Mouse (Mus musculus): Measurements from ENCODE around the gene Nrg3. TPM values are rescaled to one million over a fixed set of nuclear protein-coding genes. Genes with fewer than 3 reads are reported as not detected.

Gene Nrg3
- polyA plus RNA-seq, 1 experiment, result not detected

DNA sequence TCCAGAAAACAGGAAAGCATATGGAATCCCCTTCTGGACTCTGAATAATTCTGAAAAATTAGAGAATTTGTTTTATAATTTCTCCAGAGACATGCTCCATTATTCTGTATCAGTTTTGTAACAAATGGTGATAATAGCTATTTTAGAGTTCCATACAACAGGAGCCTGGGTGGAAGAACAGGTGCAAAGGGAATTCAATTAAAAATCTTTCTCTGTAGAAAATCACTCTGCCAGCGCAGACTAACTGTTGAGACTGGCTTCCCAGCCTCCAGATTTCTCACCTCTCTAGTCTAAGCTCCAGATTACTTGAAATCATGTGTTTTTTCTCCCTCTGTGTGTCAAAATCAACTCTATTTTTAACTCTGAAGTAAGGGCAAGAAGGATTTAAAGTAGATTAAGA, 625.8 kb downstream of the Nrg3 start:
- no peak for TF ChIP-seq GATA1 (IDR thresholded peaks at IDR 0.05; ENCODE audit: low read length)

DNA sequence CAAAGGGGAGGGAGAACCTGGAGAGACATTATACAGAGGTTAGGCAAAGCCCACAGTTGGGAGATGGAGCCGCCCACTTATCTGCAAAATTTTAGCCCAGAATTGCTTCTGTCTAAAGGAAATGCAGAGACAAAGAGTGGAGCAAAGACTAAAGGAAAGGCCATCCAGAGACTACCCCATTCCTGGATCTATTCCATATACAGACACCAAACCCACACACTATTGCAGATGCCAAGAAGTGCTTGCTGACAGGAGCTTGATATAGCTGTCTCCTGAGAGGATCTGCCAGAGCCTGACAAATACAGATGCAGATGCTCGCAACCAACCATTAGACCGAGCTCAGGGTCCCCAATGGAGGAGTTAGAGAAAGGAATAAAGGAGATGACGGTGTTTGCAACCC, 637.9 kb downstream of the Nrg3 start:
- TF ChIP-seq GATA1 (IDR thresholded peaks at IDR 0.05; ENCODE audit: low read length), result no peak

DNA sequence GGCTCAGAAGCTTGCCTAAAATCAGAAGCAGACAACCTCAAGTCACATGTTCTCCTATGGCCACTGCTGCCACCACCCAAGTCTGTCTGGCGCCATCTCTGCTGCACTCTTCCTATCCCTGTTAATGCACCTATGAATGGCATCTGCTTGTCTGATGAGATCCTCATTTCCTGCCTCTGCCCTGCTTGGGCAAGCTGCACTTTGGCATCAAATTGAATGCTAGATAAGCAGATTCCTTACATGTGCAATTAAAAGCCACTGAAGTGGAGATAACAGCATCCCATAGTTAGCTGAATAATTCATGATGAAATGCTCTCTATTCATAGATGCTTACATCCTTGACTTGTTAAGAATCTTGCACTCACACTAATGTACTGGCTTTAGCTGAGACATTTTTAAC, 648.0 kb downstream of the Nrg3 start:
- TF ChIP-seq GATA1 (IDR thresholded peaks at IDR 0.05; ENCODE audit: low read length), result no peak

DNA sequence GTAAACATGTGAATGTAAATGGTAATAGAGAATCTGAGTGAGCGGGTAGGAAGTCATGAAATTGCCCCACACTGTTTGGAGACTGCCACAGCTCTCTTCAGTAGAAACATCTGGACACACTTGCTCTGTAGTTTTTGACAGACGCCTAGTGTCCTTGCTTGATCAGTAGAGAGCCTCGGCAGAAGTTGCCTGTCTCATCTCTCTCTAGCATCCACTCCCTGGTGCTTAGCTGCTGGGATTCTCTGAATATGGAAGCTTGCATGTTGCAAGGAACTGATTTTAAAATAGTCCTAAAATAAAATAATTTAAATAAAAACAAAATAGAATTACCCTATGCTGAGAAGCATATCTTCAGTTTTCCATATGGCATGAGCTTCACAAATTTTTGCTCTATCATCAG, 675.9 kb downstream of the Nrg3 start:
- no peak for TF ChIP-seq GATA1 (IDR thresholded peaks at IDR 0.05; ENCODE audit: low read length)

DNA sequence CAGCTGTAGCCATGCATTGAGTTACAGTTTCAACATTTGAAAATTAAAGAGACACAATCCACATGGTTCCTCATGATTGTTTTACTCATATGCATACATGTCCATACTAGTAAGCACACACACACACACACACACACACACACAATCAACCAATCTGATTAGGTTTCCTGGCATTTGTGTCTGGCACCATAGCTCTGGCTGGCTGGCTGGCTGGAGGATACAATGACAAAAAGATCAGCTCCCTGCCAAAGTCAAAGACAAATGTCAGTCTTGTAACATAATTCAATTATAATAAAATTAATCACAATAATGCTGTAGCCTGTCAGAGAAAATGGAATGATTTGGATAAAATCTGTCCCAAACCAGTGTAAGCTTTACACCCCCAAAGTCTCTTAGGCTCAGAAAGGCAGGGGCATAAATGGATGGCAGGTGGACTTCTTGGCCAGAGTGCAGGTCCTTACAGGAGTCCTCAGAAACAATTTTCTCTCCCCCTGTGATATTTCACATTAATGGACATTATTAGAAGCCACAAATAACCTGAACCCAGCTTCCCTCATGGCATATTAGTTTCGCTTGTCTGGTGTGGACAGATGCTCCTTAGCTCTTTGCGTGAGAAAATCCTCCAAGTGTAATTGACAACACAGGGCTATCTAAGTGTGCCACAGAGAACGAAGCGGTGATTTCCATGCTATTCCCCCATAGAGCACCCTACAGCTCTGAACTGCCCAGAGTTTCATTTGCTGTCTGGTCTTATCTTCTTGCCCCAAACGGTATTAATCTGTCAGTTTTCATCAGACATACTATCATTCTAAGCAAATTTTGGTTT, 697.4 kb downstream of the Nrg3 start:
- no peak for TF ChIP-seq GATA1 (IDR thresholded peaks at IDR 0.05; ENCODE audit: low read length)

DNA sequence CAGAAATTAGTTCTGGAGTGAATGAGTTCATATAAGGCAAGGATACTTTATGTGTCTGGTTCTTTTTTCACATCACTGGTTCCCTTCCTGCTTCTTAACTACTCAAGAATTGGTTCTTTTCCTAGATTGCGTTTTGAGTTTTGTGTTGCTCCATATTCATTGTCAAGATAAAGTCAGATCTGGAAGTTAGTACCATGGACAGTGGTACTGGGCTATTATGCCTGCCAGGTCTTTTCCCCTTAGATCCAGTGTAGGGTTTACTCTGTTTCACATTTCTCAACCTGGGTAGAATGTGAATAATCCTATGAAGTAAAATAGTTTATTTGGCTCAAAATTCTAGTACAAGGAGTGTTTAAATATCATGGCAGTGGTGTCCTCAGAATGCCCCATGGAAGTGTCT, 698.1 kb downstream of the Nrg3 start:
- no peak for TF ChIP-seq GATA1 (IDR thresholded peaks at IDR 0.05; ENCODE audit: low read length)

DNA sequence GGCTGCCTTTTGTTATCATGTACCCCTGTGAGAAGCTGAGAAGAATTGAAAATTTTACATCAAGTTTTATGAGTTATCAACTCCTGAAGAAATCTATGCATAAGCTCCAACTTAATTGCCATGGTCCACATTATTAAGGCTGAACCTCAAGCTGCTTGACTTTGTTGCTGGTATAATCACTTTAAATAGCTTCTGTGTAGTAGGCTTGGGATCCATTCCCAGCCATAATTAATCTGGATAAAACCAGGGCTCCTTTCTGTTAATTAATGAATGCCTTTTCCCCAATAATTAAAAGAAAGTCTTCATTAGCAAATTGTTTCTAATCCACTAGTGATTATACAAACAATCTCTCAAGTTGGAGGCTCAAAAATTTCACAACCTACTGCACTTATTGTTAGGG, 742.4 kb downstream of the Nrg3 start:
- no peak for TF ChIP-seq GATA1 (IDR thresholded peaks at IDR 0.05; ENCODE audit: low read length)

DNA sequence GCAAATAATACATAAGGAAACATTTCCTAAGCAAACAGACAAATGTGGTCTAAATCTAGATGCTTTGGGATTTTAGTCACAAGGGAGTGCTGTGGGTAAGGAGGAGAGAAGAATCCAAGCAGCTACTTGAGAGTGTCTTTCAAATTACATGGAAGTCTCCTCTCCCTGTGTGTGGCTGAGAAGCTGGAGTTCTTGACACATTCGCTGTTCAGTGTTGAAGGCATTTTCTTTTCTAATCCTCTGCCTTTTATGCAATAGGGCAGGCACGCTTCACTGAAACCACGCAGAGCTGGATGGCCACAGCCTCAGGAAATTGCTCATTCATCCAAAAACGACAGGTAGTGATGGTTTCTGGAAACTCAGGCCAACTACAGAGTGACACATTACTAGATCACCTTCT, 769.0 kb downstream of the Nrg3 start:
- TF ChIP-seq GATA1 (IDR thresholded peaks at IDR 0.05; ENCODE audit: low read length), result no peak

DNA sequence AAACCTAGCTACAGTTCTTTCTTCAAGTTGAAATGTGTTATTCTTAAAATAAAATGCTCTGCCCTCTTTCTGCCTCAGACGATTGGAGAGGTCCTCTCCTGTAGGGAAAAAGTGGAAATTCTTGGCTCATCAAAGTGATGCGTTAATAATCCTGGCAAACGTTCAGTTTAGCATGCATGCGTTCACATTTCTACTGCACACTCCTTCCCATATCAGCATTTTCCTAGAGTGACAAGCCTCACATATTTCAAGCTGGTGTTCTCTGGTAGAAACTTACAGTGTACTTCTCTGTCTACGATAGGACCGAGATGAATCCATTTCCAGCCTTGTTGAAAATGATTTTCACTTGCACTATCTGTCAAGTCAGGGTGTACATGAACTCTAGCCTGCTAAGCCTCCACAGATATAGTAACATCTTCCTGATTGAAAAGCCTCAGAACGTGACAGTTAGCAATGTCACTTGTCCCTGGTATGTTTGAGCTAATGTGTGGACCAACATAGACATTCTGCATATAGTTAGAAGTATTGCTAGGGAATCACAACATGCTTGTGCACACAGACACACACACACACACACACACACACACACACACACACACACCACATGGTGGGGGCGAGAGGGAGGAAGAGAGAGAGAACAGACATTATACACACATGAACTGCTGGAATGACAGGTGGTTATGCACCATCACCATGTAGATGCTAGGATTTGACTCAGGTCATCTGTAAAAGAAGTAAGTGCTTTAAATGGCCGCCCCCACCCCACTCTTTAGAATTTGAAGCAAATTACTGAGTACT, 770.1 kb downstream of the Nrg3 start:
- no peak for TF ChIP-seq GATA1 (IDR thresholded peaks at IDR 0.05; ENCODE audit: low read length)

DNA sequence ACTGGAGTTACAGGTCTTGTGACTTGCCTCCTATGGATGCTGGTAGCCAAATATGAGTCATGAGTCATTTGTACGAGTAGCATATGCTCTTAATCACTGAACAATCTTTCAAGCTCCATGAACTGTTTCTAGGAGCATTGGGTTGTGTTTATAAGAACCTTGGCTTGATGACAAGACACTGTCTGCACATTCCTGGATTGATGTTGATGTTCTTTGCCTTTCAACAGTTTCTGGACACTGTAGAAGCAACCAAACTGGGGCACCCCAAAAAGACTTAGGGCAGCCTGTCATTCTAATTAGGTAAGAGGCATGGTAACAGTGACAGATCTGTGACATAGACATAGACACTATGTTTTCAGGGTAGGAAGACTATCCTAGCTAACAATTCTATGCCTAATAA, 771.5 kb downstream of the Nrg3 start:
- no peak for TF ChIP-seq GATA1 (IDR thresholded peaks at IDR 0.05; ENCODE audit: low read length)

DNA sequence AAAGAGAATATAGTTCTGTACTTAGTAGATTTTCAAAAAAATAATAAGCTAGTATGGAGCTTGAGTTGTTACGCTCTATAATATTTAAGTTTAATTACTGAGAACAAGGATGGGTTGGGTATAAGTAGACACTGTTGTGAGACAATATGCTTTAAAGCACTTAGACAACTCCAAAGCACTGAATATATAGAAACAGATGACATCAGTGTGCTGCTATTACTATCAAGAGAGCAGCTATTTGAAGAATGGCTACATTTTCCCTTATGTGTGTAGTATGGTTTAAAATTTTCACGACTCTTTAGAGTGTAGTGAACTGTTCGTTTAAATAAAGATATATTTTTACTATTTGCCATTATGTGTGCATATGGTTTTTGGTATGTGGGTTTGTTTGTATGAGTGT, 771.9 kb downstream of the Nrg3 start:
- TF ChIP-seq GATA1 (IDR thresholded peaks at IDR 0.05; ENCODE audit: low read length), result no peak

DNA sequence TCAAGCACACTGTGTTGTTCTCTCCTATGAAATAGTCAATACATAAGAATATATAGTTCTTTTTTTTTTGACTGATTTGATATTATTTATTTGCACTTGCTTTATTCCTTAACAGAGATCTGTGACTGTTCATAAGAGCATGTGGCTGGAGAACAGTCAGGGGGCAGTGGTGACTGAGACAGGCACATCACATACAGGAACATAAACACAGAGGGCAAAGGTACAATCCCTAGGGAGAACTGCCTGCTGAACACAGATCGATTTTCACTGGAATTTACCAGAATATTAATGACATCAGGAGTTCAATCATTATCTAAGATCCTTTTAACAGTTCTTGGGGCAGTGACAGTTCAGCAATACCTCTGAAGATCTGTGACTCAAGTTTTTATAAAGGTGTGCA, 812.9 kb downstream of the Nrg3 start:
- TF ChIP-seq GATA1 (IDR thresholded peaks at IDR 0.05; ENCODE audit: low read length), result no peak

DNA sequence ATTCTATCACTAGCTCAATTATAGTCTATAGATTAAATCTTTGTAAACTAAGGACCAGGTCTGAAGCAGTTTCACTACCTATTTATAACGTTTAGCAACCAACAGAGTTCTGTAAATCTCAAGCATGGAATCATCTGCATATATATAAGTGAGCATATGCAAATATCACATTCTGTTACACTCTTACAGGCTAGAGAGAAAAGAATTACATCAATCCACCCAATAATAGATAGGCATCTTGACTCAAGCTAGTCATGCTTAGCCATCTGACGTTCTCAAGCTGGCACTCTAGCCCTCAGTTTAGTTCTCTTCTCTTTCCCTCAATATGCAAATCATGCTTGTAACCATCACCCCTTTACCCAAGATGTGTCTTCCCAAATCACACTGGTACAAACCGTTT, 835.8 kb downstream of the Nrg3 start:
- TF ChIP-seq GATA1 (IDR thresholded peaks at IDR 0.05; ENCODE audit: low read length), result no peak

DNA sequence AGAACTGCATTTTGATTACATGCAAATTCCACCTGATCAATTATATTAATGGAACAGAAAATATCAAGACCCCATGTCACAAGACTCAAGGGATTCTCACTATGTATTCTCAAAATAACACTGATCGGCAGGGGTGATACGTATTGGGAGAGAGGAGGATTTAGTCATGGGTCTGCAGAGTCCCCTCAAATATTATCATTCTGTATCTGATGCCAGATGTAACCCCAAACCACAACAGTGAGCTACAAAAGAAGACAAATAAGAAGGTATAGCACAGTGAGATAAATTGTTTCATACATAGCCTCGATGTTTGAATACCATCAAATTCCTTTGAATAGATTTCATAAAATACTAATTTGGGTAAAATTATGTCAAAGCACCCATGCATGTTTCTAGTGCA, 842.8 kb downstream of the Nrg3 start:
- peak; percentile 15 for TF ChIP-seq GATA1 (IDR thresholded peaks at IDR 0.05; ENCODE audit: low read length)

DNA sequence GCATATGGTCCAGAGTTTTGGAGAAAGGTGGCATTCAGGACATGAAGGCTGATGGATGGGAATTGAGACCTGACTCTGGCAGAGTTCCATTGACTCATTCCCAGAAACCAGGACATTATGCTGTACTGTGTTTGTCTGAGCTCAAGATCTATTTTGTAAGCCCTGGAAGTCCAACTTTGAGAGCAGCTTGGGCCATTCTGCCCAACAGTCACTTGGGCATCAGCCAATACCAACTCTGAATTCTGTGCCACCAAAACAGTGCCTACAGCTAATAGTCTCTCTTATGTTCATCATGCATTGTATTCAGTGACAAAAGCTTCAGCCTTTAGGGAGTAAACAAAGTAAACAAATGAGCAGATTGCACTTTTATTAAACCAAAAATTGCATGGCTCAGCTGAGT, 843.2 kb downstream of the Nrg3 start:
- TF ChIP-seq GATA1 (IDR thresholded peaks at IDR 0.05; ENCODE audit: low read length), result no peak

DNA sequence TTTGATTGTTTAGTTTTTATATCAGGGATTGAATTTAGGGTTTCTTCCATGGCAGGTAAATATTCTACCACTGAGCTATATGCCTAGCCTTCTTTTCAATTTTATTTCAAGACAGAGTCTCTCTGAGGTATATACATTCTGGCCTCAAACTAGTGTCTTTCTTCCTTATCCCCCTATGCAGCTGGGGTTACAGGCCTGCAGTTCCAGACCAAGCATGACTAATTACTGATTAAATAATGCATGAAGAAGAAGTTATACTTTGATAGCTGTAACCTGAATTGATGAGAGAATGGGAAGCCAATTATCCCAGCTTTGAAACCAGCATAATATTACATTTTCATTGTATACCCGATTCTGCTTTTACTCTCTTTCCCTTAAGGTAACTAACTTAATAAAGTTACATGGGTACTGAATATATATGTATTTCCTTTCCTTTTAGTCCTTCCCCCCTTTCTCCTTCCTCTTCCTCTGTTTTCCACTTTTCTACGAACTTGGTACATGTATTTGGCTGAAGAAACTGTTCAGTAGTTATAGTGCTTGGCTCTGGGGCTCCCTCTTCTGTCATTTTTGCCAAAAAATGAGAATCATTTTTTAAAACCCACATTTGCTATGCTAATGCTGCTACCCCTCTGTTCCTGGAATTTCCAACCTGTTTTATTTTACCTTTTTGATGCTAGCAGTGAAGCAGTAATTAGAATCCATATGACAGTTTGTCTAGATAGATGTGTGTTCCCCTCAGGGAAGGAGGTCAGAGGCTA, 843.8 kb downstream of the Nrg3 start:
- no peak for TF ChIP-seq GATA1 (IDR thresholded peaks at IDR 0.05; ENCODE audit: low read length)

All from G1E-ER4 (cell line).